Mouse (Mus musculus) brain, embryonic 14.5 days (tissue): ENCODE results near the gene Cacnb3.

Experiments
- CTCF ChIP-seq: fragments of 200-500 bp; IDR thresholded peaks from 2 replicates; pipeline ENCODE4 v1.5.1; 2012; ENCODE audit warnings: inconsistent platforms, mild to moderate bottlenecking, moderate library complexity, borderline replicate concordance; ENCODE audit not compliant: insufficient read depth, insufficient read length; ENCODE audit errors: extremely low read depth
- POLR2A ChIP-seq: fragments of 200-500 bp; IDR thresholded peaks from 2 replicates; pipeline ENCODE4 v1.6.1; 2012; ENCODE audit warnings: mild to moderate bottlenecking, inconsistent platforms, borderline replicate concordance; ENCODE audit not compliant: poor library complexity, insufficient read depth, insufficient read length, severe bottlenecking; ENCODE audit errors: extremely low read depth

GRCm38 (mm10) chr15:98614551-98614950 lies 16.1 kb upstream of the Cacnb3 start:
- TF ChIP-seq POLR2A (no peak), CTCF (no peak)
